Mouse (Mus musculus) ES-Bruce4 (cell line): ENCODE measurements around the gene Mcm2. TPM values are rescaled to one million over a fixed set of nuclear protein-coding genes. Genes with fewer than 3 reads are reported as not detected.

Experiments used
- H3K27ac ChIP-seq: 2 replicates; pipeline ENCODE4 v1.5.1; 2012; ENCODE audit warnings: low read length, inconsistent platforms; ENCODE audit not compliant: insufficient read depth
- H3K27me3 ChIP-seq: 2 replicates; pipeline ENCODE4 v1.6.1; 2012; ENCODE audit warnings: mild to moderate bottlenecking, low read length, inconsistent platforms; ENCODE audit not compliant: control insufficient read depth, poor library complexity, insufficient read depth, severe bottlenecking
- H3K36me3 ChIP-seq: 2 replicates; pipeline ENCODE4 v1.6.1; 2012; ENCODE audit warnings: inconsistent platforms, mild to moderate bottlenecking, low read length, moderate library complexity; ENCODE audit not compliant: control insufficient read depth, poor library complexity, insufficient read depth, severe bottlenecking
- H3K4me1 ChIP-seq: one replicate; pipeline ENCODE4 v1.8.1; 2011; ENCODE audit warnings: low read length; ENCODE audit not compliant: control insufficient read depth, insufficient read depth
- H3K4me3 ChIP-seq: 2 replicates; pipeline ENCODE4 v1.5.1; 2011; ENCODE audit warnings: low read depth, mild to moderate bottlenecking, low read length
- H3K9ac ChIP-seq: 2 replicates; pipeline ENCODE4 v1.6.1; 2012; ENCODE audit warnings: low read depth, mild to moderate bottlenecking, inconsistent platforms; ENCODE audit not compliant: poor library complexity, severe bottlenecking
- H3K9me3 ChIP-seq: replicated peaks from 2 replicates; pipeline ENCODE4 v1.6.1; 2012; ENCODE audit warnings: mild to moderate bottlenecking, low read length, inconsistent platforms; ENCODE audit not compliant: control insufficient read depth, poor library complexity, insufficient read depth, severe bottlenecking
- CTCF ChIP-seq: IDR thresholded peaks from one replicate; pipeline ENCODE4 v1.8.1; 2011; ENCODE audit warnings: low read depth, low read length
- EP300 ChIP-seq: IDR thresholded peaks from 2 replicates; pipeline ENCODE4 v1.6.1; 2011; ENCODE audit warnings: low read depth, low read length; ENCODE audit not compliant: insufficient read depth
- POLR2A ChIP-seq: IDR thresholded peaks from one replicate; pipeline ENCODE4 v1.8.1; 2011; ENCODE audit warnings: low read length; ENCODE audit not compliant: insufficient read depth
- polyA plus RNA-seq: library from polyadenylated mRNA; stranded (reverse); fragments of >200 nt; gene quantifications from 2 replicates; pipeline ENCODE4 v1.2.4, GENCODE M21; 2011; ENCODE audit warnings: low read depth; ENCODE audit not compliant: missing spikeins, insufficient read depth, insufficient read length

The Mcm2 gene
- polyA plus RNA-seq, 1 experiment, result 117 TPM

GRCm38 (mm10) chr6:88913022-88913421 lies 14.4 kb upstream of the Mcm2 start:
- H3K36me3 ChIP-seq, result no peaks in the 10 kb centered on the region
- H3K9me3 ChIP-seq, result no peaks in the 10 kb centered on the region
- no peaks in the 10 kb centered on the region for H3K4me1 ChIP-seq
- no peak overlapping the region for H3K27ac ChIP-seq
- H3K9ac ChIP-seq, result no peak overlapping the region
- no peak overlapping the region for H3K4me3 ChIP-seq
- H3K27me3 ChIP-seq, result no peaks in the 10 kb centered on the region
- TF ChIP-seq EP300, result no peak
- TF ChIP-seq POLR2A, result no peak
- no peak for TF ChIP-seq CTCF

- Histone ChIP-seq H3K4me3 (no peak overlapping the region), H3K9me3 (no peaks in the 10 kb centered on the region), H3K27me3 (no peaks in the 10 kb centered on the region), H3K27ac (no peak overlapping the region), H3K4me1 (no peaks in the 10 kb centered on the region), H3K9ac (no peak overlapping the region), H3K36me3 (no peaks in the 10 kb centered on the region)
- TF ChIP-seq CTCF (no peak), EP300 (no peak), POLR2A (no peak)
These were observed 10.6 kb upstream of the Mcm2 start for GRCm38 (mm10) chr6:88909151-88909550.

GRCm38 (mm10) chr6:88906369-88907108 lies 8.0 kb upstream of the Mcm2 start:
- Histone ChIP-seq H3K36me3 (no peaks in the 10 kb centered on the region), H3K27ac (no peak overlapping the region), H3K9me3 (no peaks in the 10 kb centered on the region), H3K4me3 (peak overlapping the region; percentile 46), H3K4me1 (no peaks in the 10 kb centered on the region), H3K27me3 (no peaks in the 10 kb centered on the region), H3K9ac (0 out of 2 replicates have a peak overlapping the region, but pooled peaks have one; percentile 7)
- TF ChIP-seq EP300 (0 out of 2 replicates have a peak, but pooled peaks have one; percentile 48), POLR2A (no peak), CTCF (peak; percentile 93)

- H3K27ac ChIP-seq, result no peak overlapping the region
- no peaks in the 10 kb centered on the region for H3K9me3 ChIP-seq
- H3K9ac ChIP-seq, result no peak overlapping the region
- no peaks in the 10 kb centered on the region for H3K27me3 ChIP-seq
- no peak overlapping the region for H3K4me3 ChIP-seq
- no peaks in the 10 kb centered on the region for H3K36me3 ChIP-seq
- H3K4me1 ChIP-seq, result no peaks in the 10 kb centered on the region
- TF ChIP-seq CTCF (no peak), EP300 (no peak), POLR2A (no peak)
These were observed 6.5 kb upstream of the Mcm2 start for GRCm38 (mm10) chr6:88905042-88905441.

- no peaks in the 10 kb centered on the region for H3K9me3 ChIP-seq
- no peak overlapping the region for H3K27ac ChIP-seq
- no peak for TF ChIP-seq CTCF
- no peak for TF ChIP-seq EP300
- TF ChIP-seq POLR2A, result no peak
- H3K36me3 ChIP-seq, result no peaks in the 10 kb centered on the region
- H3K27me3 ChIP-seq, result no peaks in the 10 kb centered on the region
- H3K4me1 ChIP-seq, result no peaks in the 10 kb centered on the region
- H3K4me3 ChIP-seq, result no peak overlapping the region
- H3K9ac ChIP-seq, result no peak overlapping the region
These were observed 5.9 kb upstream of the Mcm2 start for GRCm38 (mm10) chr6:88904456-88904974.

GRCm38 (mm10) chr6:88903708-88904107 lies 5.1 kb upstream of the Mcm2 start:
- no peak overlapping the region for H3K9ac ChIP-seq
- H3K9me3 ChIP-seq, result no peaks in the 10 kb centered on the region
- TF ChIP-seq CTCF, result no peak
- no peak for TF ChIP-seq EP300
- TF ChIP-seq POLR2A, result no peak
- H3K27ac ChIP-seq, result no peak overlapping the region
- no peaks in the 10 kb centered on the region for H3K27me3 ChIP-seq
- H3K4me3 ChIP-seq, result no peak overlapping the region
- no peaks in the 10 kb centered on the region for H3K4me1 ChIP-seq
- no peaks in the 10 kb centered on the region for H3K36me3 ChIP-seq
